Mouse (Mus musculus): ENCODE measurements around the gene Sez6l.

Sez6l gene

DNA sequence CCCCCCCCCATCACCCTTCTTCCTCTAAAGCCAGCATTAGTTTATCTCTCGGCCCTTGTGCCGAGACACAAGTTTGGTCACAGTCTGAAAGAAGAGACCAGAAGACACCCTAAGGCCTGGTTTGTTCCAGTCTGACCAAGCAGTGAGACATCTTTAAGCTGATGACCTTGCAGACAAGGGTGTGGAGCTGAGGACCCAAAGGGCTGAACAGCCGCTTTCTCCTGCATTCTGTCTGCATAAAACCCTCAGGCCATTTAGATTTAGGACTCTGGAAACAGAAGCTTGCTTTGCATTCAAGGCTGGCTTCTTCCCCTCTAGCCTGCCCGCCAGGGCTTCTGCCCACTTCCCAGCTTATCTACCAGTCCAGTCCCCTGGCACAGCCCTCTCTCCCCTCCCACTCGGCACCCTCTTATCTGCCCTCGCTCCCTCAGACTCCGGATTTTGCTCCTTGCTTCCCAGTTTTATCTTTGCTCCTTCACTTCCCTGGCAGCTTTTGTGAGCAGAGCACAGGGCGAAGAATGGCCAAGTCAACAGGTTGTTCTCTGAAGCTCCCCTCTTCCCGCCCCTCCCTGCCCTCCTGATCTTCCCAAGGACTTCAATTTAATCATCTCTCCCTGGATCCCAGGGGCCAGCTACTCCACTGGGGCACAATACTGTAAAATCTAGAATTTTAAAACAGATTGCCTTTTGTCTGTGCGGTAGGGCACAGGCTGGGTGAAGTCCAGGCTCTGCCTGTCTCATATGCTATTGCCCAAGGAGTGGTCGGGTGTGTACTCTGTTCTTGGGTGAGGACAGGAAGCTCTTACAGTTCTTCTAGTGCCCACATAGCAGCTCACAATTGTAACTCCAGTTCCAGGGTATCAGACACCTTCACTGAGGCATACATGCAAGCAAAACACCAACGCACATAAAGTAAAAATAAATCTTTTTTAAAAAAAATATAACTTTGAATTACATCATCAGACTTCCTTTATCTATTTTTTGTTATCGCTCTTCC lies 77.8 kb downstream of the Sez6l start:
- no peak for DNase-seq (ENCODE audit: low spot score)

- DNase-seq (ENCODE audit: low spot score): no peak
Measured at GRCm38 (mm10) chr5:112496753-112497369, 80.1 kb downstream of the Sez6l start.

DNA sequence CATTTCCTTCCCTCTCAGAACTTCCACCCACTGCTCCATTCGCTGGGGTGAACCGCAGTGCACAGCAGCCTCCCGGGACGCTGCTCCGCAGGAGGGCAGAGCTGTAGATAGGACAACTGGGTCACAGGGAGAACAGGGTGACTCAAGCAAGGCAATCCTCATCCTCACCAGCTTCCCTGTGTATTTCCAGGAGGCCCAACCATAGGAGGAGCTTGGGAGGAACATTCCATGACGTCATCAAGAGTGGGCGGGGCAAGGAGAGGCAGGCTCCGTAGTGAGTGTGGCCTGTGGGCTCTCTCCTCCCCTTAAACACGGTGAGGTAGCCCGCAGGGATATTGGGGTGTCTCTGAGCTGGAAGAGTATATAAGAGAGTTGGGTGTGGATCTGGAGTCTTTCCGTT lies 83.5 kb downstream of the Sez6l start:
- peak; percentile 42 for DNase-seq (ENCODE audit: low spot score)

- DNase-seq (ENCODE audit: low spot score): no peak
Measured at GRCm38 (mm10) chr5:112491489-112491888, 85.5 kb downstream of the Sez6l start.

- no peak for DNase-seq (ENCODE audit: low spot score)
Measured at GRCm38 (mm10) chr5:112488101-112488776, 88.7 kb downstream of the Sez6l start.

DNA sequence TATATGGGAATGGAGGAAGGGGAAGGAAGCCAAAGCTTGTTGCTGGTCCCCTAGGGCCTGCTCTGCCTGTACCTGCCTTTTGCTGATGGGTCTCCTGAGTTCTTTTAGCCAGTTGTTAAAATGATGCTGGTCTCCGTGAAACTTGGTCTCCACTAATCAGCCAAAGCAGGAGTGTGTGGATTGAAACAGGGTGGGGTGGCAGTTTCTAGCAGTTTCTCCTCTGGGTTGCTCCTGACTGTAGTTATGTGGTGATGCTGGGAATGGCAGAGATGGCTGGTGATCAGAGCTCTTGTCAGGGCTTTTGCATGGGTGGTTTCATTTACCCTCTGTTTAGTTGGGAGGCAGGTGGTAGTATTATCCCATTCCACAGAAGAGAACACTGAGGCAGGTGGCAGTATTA lies 89.5 kb downstream of the Sez6l start:
- DNase-seq (ENCODE audit: low spot score): no peak

DNA sequence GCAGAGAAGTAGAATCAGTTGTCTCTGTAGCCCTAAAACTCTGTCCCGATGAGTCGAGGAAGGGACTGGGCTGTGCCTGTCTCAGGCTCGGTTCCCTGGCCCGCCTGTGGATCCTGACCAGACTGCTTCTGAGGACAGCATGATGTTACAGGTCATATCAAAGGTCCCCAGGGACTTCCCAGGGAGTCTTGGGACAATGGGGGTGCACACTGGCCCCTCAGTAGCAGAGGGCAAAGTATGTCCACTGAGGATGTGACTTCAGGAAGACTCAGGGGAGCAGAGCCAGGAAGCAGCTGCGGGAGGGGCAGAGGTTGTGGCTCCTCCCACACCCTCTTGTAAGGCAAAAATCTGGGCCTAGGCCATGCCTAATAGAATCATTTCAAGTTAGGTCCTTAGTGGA lies 90.6 kb downstream of the Sez6l start:
- DNase-seq (ENCODE audit: low spot score): no peak

- DNase-seq (ENCODE audit: low spot score): peak; percentile 28
Measured at GRCm38 (mm10) chr5:112484924-112485715, 91.9 kb downstream of the Sez6l start.

- no peak for DNase-seq (ENCODE audit: low spot score)
Measured at GRCm38 (mm10) chr5:112483030-112483429, 94.0 kb downstream of the Sez6l start.

- DNase-seq (ENCODE audit: low spot score): no peak
Measured at GRCm38 (mm10) chr5:112482551-112482950, 94.4 kb downstream of the Sez6l start.

- DNase-seq (ENCODE audit: low spot score): no peak
Measured at GRCm38 (mm10) chr5:112481946-112482410, 95.0 kb downstream of the Sez6l start.

- no peak for DNase-seq (ENCODE audit: low spot score)
Measured at GRCm38 (mm10) chr5:112473453-112473852, 103.5 kb downstream of the Sez6l start.

DNA sequence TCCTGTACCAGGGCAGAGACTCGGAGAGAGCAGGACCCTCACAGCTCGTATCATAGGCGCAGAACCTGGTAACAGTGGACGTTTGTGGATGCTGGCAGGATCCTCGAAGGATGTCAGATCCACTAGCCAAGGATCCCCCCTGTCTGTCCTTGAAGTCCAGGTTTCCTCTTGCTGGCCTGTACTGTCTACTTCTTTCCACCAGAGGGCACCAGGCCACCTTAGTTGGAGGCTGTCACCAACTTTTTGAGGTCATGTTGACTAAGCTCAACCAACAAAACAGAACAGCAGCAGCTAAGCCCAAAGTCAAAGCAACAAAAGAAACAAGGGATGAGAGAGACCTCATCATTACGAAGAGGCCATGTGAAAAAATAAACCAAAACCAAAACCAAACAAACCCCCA lies 106.8 kb downstream of the Sez6l start:
- peak; percentile 47 for DNase-seq (ENCODE audit: low spot score)

- no peak for DNase-seq (ENCODE audit: low spot score)
Measured at GRCm38 (mm10) chr5:112468986-112469581, 107.9 kb downstream of the Sez6l start.

GRCm38 (mm10) chr5:112466331-112466730 lies 110.7 kb downstream of the Sez6l start:
- no peak for DNase-seq (ENCODE audit: low spot score)

GRCm38 (mm10) chr5:112459903-112460302 lies 117.1 kb downstream of the Sez6l start:
- no peak for DNase-seq (ENCODE audit: low spot score)

- peak; percentile 33 for DNase-seq (ENCODE audit: low spot score)
Measured at GRCm38 (mm10) chr5:112454966-112455555, 121.9 kb downstream of the Sez6l start.

DNA sequence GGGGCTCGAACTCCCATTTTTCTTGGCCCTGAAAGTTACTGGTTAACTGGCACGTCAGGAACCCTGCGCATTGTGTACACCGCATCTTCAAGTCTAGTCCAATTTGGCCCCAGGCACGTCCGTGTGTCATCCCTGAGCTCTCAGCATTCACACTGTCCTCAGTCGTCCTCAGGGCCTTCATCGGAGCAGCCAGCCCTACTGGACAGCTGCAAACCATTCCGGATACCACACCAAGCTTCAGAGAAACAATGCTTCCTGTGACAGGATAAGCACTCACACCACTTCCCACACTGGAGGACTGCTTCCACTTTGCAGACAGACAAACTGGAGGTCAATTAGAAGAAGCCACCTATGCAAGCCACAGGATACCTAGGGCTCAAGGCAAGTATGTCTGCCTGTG lies 123.9 kb downstream of the Sez6l start:
- DNase-seq (ENCODE audit: low spot score): no peak

- no peak for DNase-seq (ENCODE audit: low spot score)
Measured at GRCm38 (mm10) chr5:112448747-112449440, 128.1 kb downstream of the Sez6l start, which contains the start of gene Gm6588. Gene Gm6588, plus strand, starts transcription at chr5:112449426.

- no peak for DNase-seq (ENCODE audit: low spot score)
Measured at GRCm38 (mm10) chr5:112438535-112438934, 138.4 kb downstream of the Sez6l start.
